Mouse (Mus musculus): ENCODE measurements around the gene Fads6. TPM values are rescaled to one million over a fixed set of nuclear protein-coding genes. Genes with fewer than 3 reads are reported as not detected.

The Fads6 gene
- polyA plus RNA-seq, 1 experiment: 1.1 TPM

DNA sequence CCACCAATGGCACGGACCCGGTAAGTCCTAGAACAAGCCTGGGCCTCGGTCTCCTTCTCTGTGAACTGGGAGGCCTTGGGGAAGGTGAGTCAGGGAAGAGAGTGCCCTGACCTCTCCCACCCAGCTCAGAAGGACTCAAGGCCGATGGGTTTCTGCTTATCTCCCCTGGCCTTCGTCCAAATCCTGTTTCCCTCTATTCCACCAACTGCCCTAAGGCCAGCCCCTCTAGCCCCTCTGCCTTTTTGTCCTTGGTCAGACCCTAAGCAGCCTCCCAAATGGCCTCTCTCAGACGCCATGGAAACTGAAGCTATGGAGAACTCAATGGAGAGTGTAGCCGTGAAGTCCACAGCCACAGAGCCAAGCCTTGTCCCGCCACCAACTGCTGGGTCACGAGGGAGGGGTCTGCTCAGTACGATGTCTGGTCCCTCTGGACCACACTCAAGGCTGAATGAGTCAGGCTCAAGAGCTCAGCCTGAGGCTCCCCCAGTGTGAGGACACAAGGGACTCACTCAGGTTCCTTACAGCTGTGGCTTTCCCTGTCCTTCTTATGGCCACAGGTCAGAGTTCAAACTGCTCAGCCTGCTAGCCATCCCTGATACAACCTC is 24.5 kb downstream of the Fads6 start:
- TF ChIP-seq POLR2A (IDR thresholded peaks at IDR 0.05; ENCODE audit: low read depth, low read length): no peak
- no peak for TF ChIP-seq CTCF (IDR thresholded peaks at IDR 0.05; ENCODE audit: extremely low read depth, insufficient read depth, insufficient read length, insufficient replicate concordance)
- Histone ChIP-seq H3K27ac (ENCODE audit: insufficient read depth, low read length) (no peak overlapping the region), H3K4me3 (ENCODE audit: extremely low read depth, insufficient read depth, insufficient read length) (no peak overlapping the region), H3K36me3 (ENCODE audit: control insufficient read depth, insufficient read depth, low read length) (peaks cover 15% of the 10 kb centered on the region), H3K27me3 (ENCODE audit: control insufficient read depth, insufficient read depth, low read length) (peaks cover 1% of the 10 kb centered on the region), H3K4me1 (ENCODE audit: control insufficient read depth, insufficient read depth, insufficient read length) (peaks cover 14% of the 10 kb centered on the region; the same call in 1 of the 2 replicates)
- no peak for DNase-seq (ENCODE audit: low read depth in 1 of 2, low spot score in 2 of 2)
- WGBS: 86% methylated on average over 10 of the region's 10 CpGs

DNA sequence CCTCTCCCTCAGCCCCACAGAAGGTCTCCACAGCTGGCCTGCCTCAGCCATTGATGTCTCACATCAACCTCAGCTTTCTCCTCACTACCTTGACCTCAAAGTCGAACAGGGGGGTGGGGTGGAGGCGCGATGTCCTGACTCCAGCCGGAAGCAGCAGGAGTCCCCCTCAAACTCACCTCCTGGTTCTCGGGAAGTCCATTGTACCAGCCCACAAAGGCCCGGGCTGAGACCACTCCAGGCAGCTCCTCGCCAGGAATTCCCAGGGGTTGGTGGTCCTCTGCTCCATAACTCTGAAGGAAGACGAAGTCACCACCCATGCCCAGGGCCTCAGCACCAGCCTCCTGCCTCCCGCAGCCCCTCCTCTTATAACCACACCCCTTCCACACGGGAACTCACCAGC is 26.0 kb downstream of the Fads6 start:
- Histone ChIP-seq H3K36me3 (ENCODE audit: control insufficient read depth, insufficient read depth, low read length) (peaks cover 15% of the 10 kb centered on the region), H3K27ac (ENCODE audit: insufficient read depth, low read length) (no peak overlapping the region), H3K27me3 (ENCODE audit: control insufficient read depth, insufficient read depth, low read length) (peaks cover 12% of the 10 kb centered on the region), H3K4me1 (ENCODE audit: control insufficient read depth, insufficient read depth, insufficient read length) (peaks cover 16% of the 10 kb centered on the region), H3K4me3 (ENCODE audit: extremely low read depth, insufficient read depth, insufficient read length) (no peak overlapping the region)
- TF ChIP-seq CTCF (IDR thresholded peaks at IDR 0.05; ENCODE audit: extremely low read depth, insufficient read depth, insufficient read length, insufficient replicate concordance) (no peak), POLR2A (IDR thresholded peaks at IDR 0.05; ENCODE audit: low read depth, low read length) (no peak)
- no peak for DNase-seq (ENCODE audit: low read depth in 1 of 2, low spot score in 2 of 2)
- 90% methylated on average over 10 of the region's 10 CpGs for WGBS

DNA sequence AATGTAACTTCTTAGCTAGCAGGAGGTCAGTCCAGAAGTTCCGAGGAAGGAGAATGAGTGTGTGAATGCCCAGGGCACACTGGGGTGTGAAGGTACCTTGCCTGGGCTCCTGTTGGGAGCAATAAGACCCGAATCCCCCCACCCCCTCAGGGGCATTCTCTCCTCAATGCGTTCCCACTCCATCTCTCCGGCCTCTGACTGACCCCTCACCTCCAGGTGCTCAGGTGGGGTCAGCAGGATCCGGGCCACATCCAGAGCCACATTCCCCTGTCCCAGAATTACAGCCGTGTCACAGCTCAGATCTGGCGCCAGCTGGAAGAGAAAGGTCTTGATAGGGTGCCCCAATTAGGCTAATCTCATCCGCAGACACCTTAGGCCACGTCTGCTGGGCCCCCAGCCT is 26.4 kb downstream of the Fads6 start:
- H3K4me1 ChIP-seq (ENCODE audit: control insufficient read depth, insufficient read depth, insufficient read length): peaks cover 12% of the 10 kb centered on the region
- peaks cover 15% of the 10 kb centered on the region for H3K36me3 ChIP-seq (ENCODE audit: control insufficient read depth, insufficient read depth, low read length)
- WGBS: 93% methylated on average over 9 of the region's 9 CpGs
- no peak overlapping the region for H3K27ac ChIP-seq (ENCODE audit: insufficient read depth, low read length)
- H3K27me3 ChIP-seq (ENCODE audit: control insufficient read depth, insufficient read depth, low read length): peaks cover 16% of the 10 kb centered on the region
- TF ChIP-seq CTCF (IDR thresholded peaks at IDR 0.05; ENCODE audit: extremely low read depth, insufficient read depth, insufficient read length, insufficient replicate concordance) (no peak), POLR2A (IDR thresholded peaks at IDR 0.05; ENCODE audit: low read depth, low read length) (no peak)
- no peak overlapping the region for H3K4me3 ChIP-seq (ENCODE audit: extremely low read depth, insufficient read depth, insufficient read length)
- no peak for DNase-seq (ENCODE audit: low read depth in 1 of 2, low spot score in 2 of 2)

DNA sequence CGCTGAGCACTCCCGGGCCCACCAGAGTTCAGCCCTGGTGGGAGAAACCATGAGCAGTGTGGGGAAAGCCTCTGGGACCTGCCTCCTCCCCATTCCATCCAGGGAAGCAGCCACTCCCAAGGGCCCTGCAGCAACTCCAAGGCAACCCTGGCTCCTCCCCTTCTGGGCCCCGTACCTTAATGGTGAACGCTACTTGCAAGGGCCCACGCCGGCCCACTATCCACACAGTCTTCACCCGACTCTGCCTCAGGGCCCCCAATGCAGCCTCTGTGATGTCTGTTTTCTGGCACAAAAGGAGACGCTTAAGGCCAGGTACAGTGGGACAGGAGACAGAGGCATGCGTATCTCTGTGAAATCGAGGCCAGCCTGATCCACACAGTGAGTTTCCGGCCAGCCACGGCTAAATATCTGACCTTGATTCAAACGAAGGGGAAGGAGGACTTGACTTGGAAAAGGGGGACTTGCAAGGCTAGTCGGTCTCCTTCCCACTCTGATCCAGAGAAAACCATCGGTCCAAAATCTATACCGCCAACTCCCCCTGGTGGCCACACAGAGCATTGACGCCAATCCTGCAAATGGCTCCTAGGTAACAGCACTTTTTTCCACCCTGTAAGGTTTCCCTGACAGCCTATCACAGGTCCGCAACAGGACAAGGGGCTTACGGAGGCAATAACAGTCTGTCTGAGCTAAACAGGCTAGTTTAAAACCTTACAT is 27.2 kb downstream of the Fads6 start:
- 60% methylated on average over 19 of the region's 19 CpGs for WGBS
- H3K36me3 ChIP-seq (ENCODE audit: control insufficient read depth, insufficient read depth, low read length): peaks cover 15% of the 10 kb centered on the region
- no peak overlapping the region for H3K4me3 ChIP-seq (ENCODE audit: extremely low read depth, insufficient read depth, insufficient read length)
- no peak overlapping the region for H3K27ac ChIP-seq (ENCODE audit: insufficient read depth, low read length)
- H3K4me1 ChIP-seq (ENCODE audit: control insufficient read depth, insufficient read depth, insufficient read length): peaks cover 4% of the 10 kb centered on the region
- peak; percentile 15 to 42 for DNase-seq (ENCODE audit: low read depth in 1 of 2, low spot score in 2 of 2)
- H3K27me3 ChIP-seq (ENCODE audit: control insufficient read depth, insufficient read depth, low read length): peaks cover 19% of the 10 kb centered on the region
- TF ChIP-seq CTCF (IDR thresholded peaks at IDR 0.05; ENCODE audit: extremely low read depth, insufficient read depth, insufficient read length, insufficient replicate concordance) (peak; percentile 83; the same call in 1 of the 2 replicates), POLR2A (IDR thresholded peaks at IDR 0.05; ENCODE audit: low read depth, low read length) (no peak)

DNA sequence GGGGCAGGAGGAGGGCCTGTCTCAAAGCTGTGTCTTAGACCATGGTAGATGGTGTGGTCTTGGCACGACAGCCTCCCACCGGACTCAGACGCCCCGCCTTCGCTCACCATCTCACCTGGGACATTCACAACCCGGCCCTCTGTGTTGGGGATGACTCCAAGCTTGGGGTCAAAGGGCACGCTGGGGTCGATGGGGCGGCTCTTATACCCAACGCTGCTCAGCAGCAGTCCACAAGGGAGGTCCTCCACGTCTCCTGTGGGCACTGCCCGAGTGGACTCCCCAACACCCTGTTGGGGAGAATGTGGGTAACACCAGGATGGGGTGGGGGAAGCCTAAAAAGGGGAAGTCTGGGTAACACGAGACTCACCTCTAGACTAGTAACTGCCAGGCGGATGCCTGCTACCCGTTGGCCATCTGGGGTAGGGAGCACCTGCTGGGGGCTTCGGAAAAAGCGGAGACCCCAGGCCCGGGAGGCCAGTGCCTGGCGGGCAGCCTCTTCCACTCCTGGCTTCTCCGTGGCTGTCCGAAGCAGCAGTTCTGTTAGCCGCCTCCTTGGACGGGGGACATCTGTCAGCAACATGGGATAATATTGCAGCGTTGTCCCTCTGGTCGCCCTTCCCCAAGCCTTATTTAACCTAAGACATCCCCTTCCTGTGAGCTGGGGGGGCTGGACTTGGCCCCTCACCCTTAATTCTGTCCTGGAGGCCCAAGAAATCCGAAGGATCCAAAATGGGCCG is 28.0 kb downstream of the Fads6 start:
- TF ChIP-seq POLR2A (IDR thresholded peaks at IDR 0.05; ENCODE audit: low read depth, low read length) (no peak), CTCF (IDR thresholded peaks at IDR 0.05; ENCODE audit: extremely low read depth, insufficient read depth, insufficient read length, insufficient replicate concordance) (no peak)
- peaks cover 3% of the 10 kb centered on the region; the same call in 1 of the 2 replicates for H3K4me1 ChIP-seq (ENCODE audit: control insufficient read depth, insufficient read depth, insufficient read length)
- H3K27me3 ChIP-seq (ENCODE audit: control insufficient read depth, insufficient read depth, low read length): peaks cover 21% of the 10 kb centered on the region
- H3K27ac ChIP-seq (ENCODE audit: insufficient read depth, low read length): no peak overlapping the region
- 83% methylated on average over 27 of the region's 27 CpGs for WGBS
- H3K36me3 ChIP-seq (ENCODE audit: control insufficient read depth, insufficient read depth, low read length): peaks cover 15% of the 10 kb centered on the region
- DNase-seq (ENCODE audit: low read depth in 1 of 2, low spot score in 2 of 2): no peak
- no peak overlapping the region for H3K4me3 ChIP-seq (ENCODE audit: extremely low read depth, insufficient read depth, insufficient read length)

DNA sequence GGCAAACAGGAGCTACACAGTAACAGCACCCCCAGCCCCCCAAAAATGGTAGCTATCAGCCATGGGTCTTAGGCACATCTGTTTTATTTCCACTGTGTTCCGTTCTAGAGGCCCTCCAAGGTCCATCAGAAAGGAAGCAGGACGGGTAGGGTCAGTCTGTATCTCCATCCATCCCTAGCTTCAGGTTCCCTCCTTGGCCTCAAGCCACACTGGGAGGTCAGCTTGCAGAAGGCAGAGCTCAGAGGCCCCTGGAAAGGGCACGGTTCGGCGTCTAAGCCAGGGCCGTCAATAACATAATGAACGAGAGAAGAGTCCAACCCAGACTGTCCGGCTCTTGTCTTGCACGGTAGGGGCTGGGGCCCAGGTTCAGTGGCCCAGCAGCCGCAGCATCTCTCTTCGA is 29.5 kb downstream of the Fads6 start:
- Histone ChIP-seq H3K27ac (ENCODE audit: insufficient read depth, low read length) (no peak overlapping the region), H3K36me3 (ENCODE audit: control insufficient read depth, insufficient read depth, low read length) (peaks cover 15% of the 10 kb centered on the region), H3K27me3 (ENCODE audit: control insufficient read depth, insufficient read depth, low read length) (peaks cover 22% of the 10 kb centered on the region), H3K4me1 (ENCODE audit: control insufficient read depth, insufficient read depth, insufficient read length) (peaks cover 3% of the 10 kb centered on the region; the same call in 1 of the 2 replicates), H3K4me3 (ENCODE audit: extremely low read depth, insufficient read depth, insufficient read length) (no peak overlapping the region)
- 97% methylated on average over 11 of the region's 11 CpGs for WGBS
- TF ChIP-seq POLR2A (IDR thresholded peaks at IDR 0.05; ENCODE audit: low read depth, low read length) (no peak), CTCF (IDR thresholded peaks at IDR 0.05; ENCODE audit: extremely low read depth, insufficient read depth, insufficient read length, insufficient replicate concordance) (no peak)
- DNase-seq (ENCODE audit: low read depth in 1 of 2, low spot score in 2 of 2): no peak

Data from spleen, adult 2 months (tissue).